Mouse (Mus musculus) intestine, postnatal 0 days (tissue): ENCODE measurements at regions not wholly inside any gene's neighbourhood (a gene's known extent, or its start where the extent isn't known, plus 50 kb on each side); places are given as distances from the start of the nearest gene placed in this dataset.

Experiments
- ATAC-seq: fragments of 200-750 bp; cut with Nextera tagmentation; 2 replicates; pipeline ENCODE4 v1.8.0; 2017; ENCODE audit warnings: mild to moderate bottlenecking, moderate TSS enrichment, moderate library complexity
- H3K27ac ChIP-seq: fragments of 300-500 bp; sonication (generic); 2 replicates; pipeline ENCODE4 v1.5.1; 2014; ENCODE audit warnings: mild to moderate bottlenecking, low read depth, low read length, moderate library complexity
- H3K27me3 ChIP-seq: fragments of 300-500 bp; sonication (generic); replicated peaks from 2 replicates; pipeline ENCODE4 v1.6.1; 2014; ENCODE audit warnings: low read length, mixed read lengths; ENCODE audit not compliant: control insufficient read depth, insufficient read depth
- H3K36me3 ChIP-seq: fragments of 300-500 bp; sonication (generic); 2 replicates; pipeline ENCODE4 v1.6.1; 2014; ENCODE audit warnings: mild to moderate bottlenecking, moderate library complexity; ENCODE audit not compliant: control insufficient read depth, insufficient read depth
- H3K4me1 ChIP-seq: fragments of 300-500 bp; sonication (generic); replicated peaks from 2 replicates; pipeline ENCODE4 v1.6.1; 2014; ENCODE audit warnings: antibody characterized with exemption, low read length, mixed read lengths; ENCODE audit not compliant: control insufficient read depth, insufficient read depth
- H3K4me2 ChIP-seq: fragments of 300-500 bp; sonication (generic); replicated peaks from 2 replicates; pipeline ENCODE4 v1.6.1; 2014; ENCODE audit warnings: low read depth, mild to moderate bottlenecking, moderate library complexity
- H3K4me3 ChIP-seq: fragments of 300-500 bp; sonication (generic); 2 replicates; pipeline ENCODE4 v1.5.1; 2014; ENCODE audit warnings: low read depth, low read length
- H3K9ac ChIP-seq: fragments of 300-500 bp; sonication (generic); 2 replicates; pipeline ENCODE4 v1.6.1; 2014; ENCODE audit warnings: mild to moderate bottlenecking, low read depth, low read length
- H3K9me3 ChIP-seq: fragments of 300-500 bp; sonication (generic); 2 replicates; pipeline ENCODE4 v1.6.1; 2016; ENCODE audit warnings: mixed run types; ENCODE audit not compliant: control insufficient read depth
- CTCF ChIP-seq: sonication (generic); IDR thresholded peaks from 2 replicates; pipeline ENCODE4 v1.5.1; 2016; ENCODE audit warnings: low read depth, mild to moderate bottlenecking, control low read depth, antibody characterized with exemption, moderate library complexity
- WGBS: fragments of 180-500 bp; shearing (Covaris S2); extraction: QIAGEN DNeasy Blood & Tissue Kit; methylation state at CpG from one replicate; pipeline ENCODE4 v1.1.7; 2014; 5-methylcytosine and 5-hydroxymethylcytosine counted together

GRCm38 (mm10) chr10:87667651-87668140 lies 146.1 kb downstream of the Pah start:
- Histone ChIP-seq H3K36me3 (no peaks in the 10 kb centered on the region), H3K4me1 (no peaks in the 10 kb centered on the region), H3K9me3 (no peaks in the 10 kb centered on the region), H3K27me3 (no peaks in the 10 kb centered on the region), H3K9ac (no peak overlapping the region), H3K4me2 (no peak overlapping the region), H3K27ac (no peak overlapping the region), H3K4me3 (no peak overlapping the region)
- WGBS = 84% methylated on average over 10 of the region's 10 CpGs
- no peak for TF ChIP-seq CTCF
- ATAC-seq = no peak

DNA sequence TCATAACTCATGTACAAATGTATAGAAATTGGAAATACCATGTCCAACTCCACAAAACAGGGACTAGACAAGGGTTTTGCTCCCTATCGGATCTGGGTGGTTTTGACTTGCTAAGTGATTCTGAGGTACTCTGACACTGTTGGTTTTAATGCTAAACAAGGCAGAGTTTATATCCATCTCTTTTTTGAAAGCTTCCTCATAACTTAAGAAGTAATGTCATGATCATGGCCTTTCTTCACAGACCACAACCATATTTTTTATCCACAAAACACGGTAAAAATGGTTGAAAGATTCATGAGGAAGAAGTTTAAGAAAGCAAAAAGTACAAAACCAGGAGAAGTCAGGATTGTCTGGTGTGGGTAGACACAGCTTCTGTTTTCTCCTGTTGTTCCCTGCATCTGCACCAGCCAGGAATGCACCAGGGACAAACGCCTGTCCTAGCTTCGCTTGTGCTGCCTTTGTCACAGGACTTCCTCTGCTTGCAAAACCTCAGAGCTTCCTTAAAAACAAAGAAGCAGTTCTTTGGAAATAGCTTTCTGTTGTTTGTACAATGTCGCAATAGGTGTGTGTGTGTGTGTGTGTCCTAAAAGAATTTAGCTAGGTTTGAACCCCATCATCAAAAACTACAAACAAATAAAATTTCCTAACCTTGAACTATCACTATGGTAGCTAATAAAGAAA lies 153.3 kb downstream of the Pah start:
- no peak for ATAC-seq

DNA sequence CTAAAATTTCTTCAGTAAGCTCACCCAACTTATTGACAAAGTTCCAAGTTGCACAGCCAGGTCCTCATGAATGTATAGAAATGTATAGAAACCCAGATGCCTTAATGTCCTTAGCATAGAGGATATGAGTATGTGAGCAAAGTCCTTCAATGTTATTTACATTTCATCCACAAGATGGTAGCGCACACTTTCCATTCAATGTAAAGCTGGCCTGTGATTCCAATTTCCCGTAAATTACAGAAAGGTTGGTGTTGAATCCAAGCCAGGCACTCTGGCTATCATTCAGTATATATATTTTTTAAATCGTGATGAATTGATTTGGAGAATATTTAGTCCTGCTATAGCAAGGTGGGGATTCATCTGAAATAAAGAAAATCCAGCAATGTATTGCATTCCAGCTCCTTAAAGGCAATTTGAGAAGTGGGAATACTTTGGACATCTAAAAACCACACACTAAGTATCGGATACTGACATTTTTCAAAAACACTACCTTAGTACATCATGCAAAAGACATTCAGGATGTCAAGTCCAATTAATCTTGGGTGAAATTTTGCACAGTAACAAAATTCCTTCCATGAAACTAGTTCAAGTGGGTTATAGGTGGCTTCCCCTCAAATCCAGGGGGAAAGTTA lies 154.6 kb downstream of the Pah start:
- Histone ChIP-seq H3K4me2 (no peak overlapping the region), H3K4me3 (no peak overlapping the region), H3K9ac (no peak overlapping the region), H3K9me3 (no peaks in the 10 kb centered on the region), H3K36me3 (no peaks in the 10 kb centered on the region), H3K4me1 (no peaks in the 10 kb centered on the region), H3K27me3 (no peaks in the 10 kb centered on the region), H3K27ac (no peak overlapping the region)
- peak; percentile 61 for TF ChIP-seq CTCF
- ATAC-seq = no peak
- 61% methylated on average over 4 of the region's 4 CpGs for WGBS

More for the DNA sequence above, 153.3 kb downstream of the Pah start:
- H3K9me3 ChIP-seq = no peaks in the 10 kb centered on the region
- H3K36me3 ChIP-seq = no peaks in the 10 kb centered on the region
- no peak overlapping the region for H3K4me2 ChIP-seq
- TF ChIP-seq CTCF = no peak
- H3K27ac ChIP-seq = no peak overlapping the region
- no peaks in the 10 kb centered on the region for H3K4me1 ChIP-seq
- 78% methylated on average over 5 of the region's 5 CpGs for WGBS
- H3K4me3 ChIP-seq = no peak overlapping the region
- no peak overlapping the region for H3K9ac ChIP-seq
- no peaks in the 10 kb centered on the region for H3K27me3 ChIP-seq

DNA sequence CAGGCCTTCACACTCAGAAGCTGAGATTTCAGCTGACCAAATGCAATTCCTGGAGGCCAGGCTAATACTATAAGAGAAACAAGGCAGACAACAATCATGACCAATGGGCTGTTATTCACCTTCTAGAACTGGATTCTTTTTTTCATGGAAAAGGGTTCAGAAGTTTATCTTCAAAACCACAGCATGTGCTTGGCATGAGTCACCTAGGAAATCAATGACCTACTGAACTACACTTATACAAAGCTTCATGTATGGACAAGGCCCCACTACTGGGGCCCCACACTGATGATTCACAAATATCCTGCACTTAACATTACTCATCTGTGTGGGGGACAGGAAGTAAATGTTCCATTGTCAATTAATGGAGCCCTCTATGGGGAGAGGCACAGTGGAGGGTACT lies 157.4 kb downstream of the Pah start:
- H3K9me3 ChIP-seq = no peaks in the 10 kb centered on the region
- no peak overlapping the region for H3K4me3 ChIP-seq
- H3K9ac ChIP-seq = no peak overlapping the region
- no peak overlapping the region for H3K27ac ChIP-seq
- ATAC-seq = no peak
- no peaks in the 10 kb centered on the region for H3K27me3 ChIP-seq
- TF ChIP-seq CTCF = no peak
- H3K4me1 ChIP-seq = no peaks in the 10 kb centered on the region
- H3K36me3 ChIP-seq = no peaks in the 10 kb centered on the region
- H3K4me2 ChIP-seq = no peak overlapping the region

- no peak overlapping the region for H3K4me3 ChIP-seq
- H3K27me3 ChIP-seq = no peaks in the 10 kb centered on the region
- no peak overlapping the region for H3K9ac ChIP-seq
- no peaks in the 10 kb centered on the region for H3K9me3 ChIP-seq
- TF ChIP-seq CTCF = no peak
- H3K4me1 ChIP-seq = no peaks in the 10 kb centered on the region
- H3K4me2 ChIP-seq = no peak overlapping the region
- H3K27ac ChIP-seq = no peak overlapping the region
- 79% methylated on average over 4 of the region's 4 CpGs for WGBS
- ATAC-seq = no peak
- H3K36me3 ChIP-seq = no peaks in the 10 kb centered on the region
Measured at GRCm38 (mm10) chr10:87686311-87686710, 164.7 kb downstream of the Pah start.

DNA sequence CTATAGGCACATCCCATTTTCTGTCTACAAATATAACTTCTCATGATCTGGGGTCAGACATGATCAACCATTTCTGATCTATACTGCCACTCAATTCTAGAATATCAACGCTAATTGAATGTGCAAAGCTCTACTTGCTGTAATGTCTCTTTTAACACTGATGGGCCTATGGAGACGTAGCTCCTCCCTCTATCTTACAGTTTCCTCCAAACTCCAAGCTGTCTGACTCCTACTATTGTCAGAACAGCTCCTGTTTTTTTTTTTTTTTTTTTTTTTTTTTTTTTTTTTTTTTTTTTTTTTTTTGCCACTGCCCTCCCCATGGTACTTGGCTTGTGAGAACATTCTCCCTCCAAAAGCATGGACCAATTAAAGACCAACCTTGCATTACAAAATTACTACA lies 165.2 kb downstream of the Pah start:
- Histone ChIP-seq H3K27me3 (no peaks in the 10 kb centered on the region), H3K4me2 (no peak overlapping the region), H3K4me1 (no peaks in the 10 kb centered on the region), H3K9me3 (no peaks in the 10 kb centered on the region), H3K27ac (no peak overlapping the region), H3K9ac (no peak overlapping the region), H3K4me3 (no peak overlapping the region), H3K36me3 (no peaks in the 10 kb centered on the region)
- ATAC-seq = no peak
- whole genome bisulfite sequencing = 92% methylated on average over 2 of the region's 2 CpGs
- TF ChIP-seq CTCF = no peak
